8 mouse cellular contexts compared by ENCODE assay signal in genomic region chr3:95687168-95687523, GRCm38 (mm10). TPM values are rescaled to one million over a fixed set of nuclear protein-coding genes. Genes with fewer than 3 reads are reported as not detected.
A peak's percentile ranks its signal among the peaks of the same experiment; 100 is the strongest.
DNase-seq lines count a peak whose midpoint lies in the region; ATAC-seq and TF ChIP-seq lines count a peak whose summit lies in the region.

No protein-coding gene starts in this region.

- peak; percentile 19; the same call in 1 of the 2 replicates for TF ChIP-seq POLR2A in lung, adult 2 months (IDR thresholded peaks at IDR 0.05; ENCODE audit: borderline replicate concordance, extremely low read depth, low read depth, low read length)

- WGBS in lung, adult 2 months = 19% methylated on average over 4 of the region's 4 CpGs
- WGBS in forebrain, embryonic 13.5 days = 0% methylated on average over 4 of the region's 4 CpGs
- 14% methylated on average over 4 of the region's 4 CpGs for WGBS in limb, embryonic 12.5 days
- 16% methylated on average over 4 of the region's 4 CpGs for whole genome bisulfite sequencing in neural tube, embryonic 15.5 days

- no peak for DNase-seq in lung, adult 2 months
- DNase-seq in lung, postnatal 14 days = no peak
- no peak for DNase-seq in ovary, postnatal 14 days (ENCODE audit: low spot score)
- DNase-seq in layer of hippocampus, adult 11-12 months (ENCODE audit: low spot score) = no peak
- no peak for DNase-seq in lung, postnatal 10 days

- H3K4me2 ChIP-seq in forebrain, embryonic 13.5 days = peak overlapping the region; percentile 80
- peak overlapping the region; percentile 94 for H3K4me2 ChIP-seq in limb, embryonic 12.5 days
- peak overlapping the region; percentile 81 for H3K4me2 ChIP-seq in neural tube, embryonic 15.5 days

- H3K36me3 ChIP-seq in forebrain, embryonic 13.5 days (ENCODE audit: poor library complexity, severe bottlenecking) = no peaks in the 10 kb centered on the region
- peaks cover 6% of the 10 kb centered on the region; the same call in 1 of the 2 replicates for H3K36me3 ChIP-seq in limb, embryonic 12.5 days
- H3K36me3 ChIP-seq in neural tube, embryonic 15.5 days = no peaks in the 10 kb centered on the region

- no peak for TF ChIP-seq CTCF in lung, adult 2 months (IDR thresholded peaks at IDR 0.05; ENCODE audit: insufficient read depth, low read length)

- ATAC-seq in forebrain, embryonic 13.5 days = peak; percentile 30
- 0 out of 2 replicates have a peak, but pooled peaks have one; percentile 4 for ATAC-seq in limb, embryonic 12.5 days (ENCODE audit: insufficient number of reproducible peaks, insufficient read depth, low FRiP score, low TSS enrichment, low read depth)
- peak; percentile 20 for ATAC-seq in neural tube, embryonic 15.5 days (ENCODE audit: low FRiP score)

- no peak overlapping the region for H3K27ac ChIP-seq in forebrain, embryonic 13.5 days
- H3K27ac ChIP-seq in limb, embryonic 12.5 days = 0 out of 2 replicates have a peak overlapping the region, but pooled peaks have one; percentile 23
- 0 out of 2 replicates have a peak overlapping the region, but pooled peaks have one; percentile 38 for H3K27ac ChIP-seq in neural tube, embryonic 15.5 days (replicated peaks)

- H3K9me3 ChIP-seq in forebrain, embryonic 13.5 days (replicated peaks) = no peaks in the 10 kb centered on the region
- H3K9me3 ChIP-seq in limb, embryonic 12.5 days = 0 out of 2 replicates have a peak, but pooled peaks cover 4% of the 10 kb centered on the region
- H3K9me3 ChIP-seq in neural tube, embryonic 15.5 days (replicated peaks) = no peaks in the 10 kb centered on the region

- peak overlapping the region; percentile 64; the same call in 1 of the 2 replicates for H3K9ac ChIP-seq in forebrain, embryonic 13.5 days
- H3K9ac ChIP-seq in limb, embryonic 12.5 days (replicated peaks) = peak overlapping the region; percentile 65; the same call in 1 of the 2 replicates
- peak overlapping the region; percentile 39; the same call in 1 of the 2 replicates for H3K9ac ChIP-seq in neural tube, embryonic 15.5 days (replicated peaks)

- H3K4me3 ChIP-seq in lung, adult 2 months (replicated peaks; ENCODE audit: extremely low read depth, low read depth, low read length) = peak overlapping the region; percentile 79
- H3K4me3 ChIP-seq in forebrain, embryonic 13.5 days = peak overlapping the region; percentile 38
- H3K4me3 ChIP-seq in limb, embryonic 12.5 days (replicated peaks) = peak overlapping the region; percentile 48
- peak overlapping the region; percentile 40 for H3K4me3 ChIP-seq in neural tube, embryonic 15.5 days (replicated peaks)

- peaks cover 16% of the 10 kb centered on the region for H3K4me1 ChIP-seq in lung, adult 2 months (ENCODE audit: control insufficient read depth, insufficient read depth, low read length)
- H3K4me1 ChIP-seq in forebrain, embryonic 13.5 days = peaks cover 17% of the 10 kb centered on the region
- peaks cover 42% of the 10 kb centered on the region for H3K4me1 ChIP-seq in limb, embryonic 12.5 days (replicated peaks)
- H3K4me1 ChIP-seq in neural tube, embryonic 15.5 days = peaks cover 23% of the 10 kb centered on the region

- 0 out of 2 replicates have a peak, but pooled peaks cover 14% of the 10 kb centered on the region for H3K27me3 ChIP-seq in forebrain, embryonic 13.5 days
- peaks cover 9% of the 10 kb centered on the region; the same call in 1 of the 2 replicates for H3K27me3 ChIP-seq in limb, embryonic 12.5 days
- H3K27me3 ChIP-seq in neural tube, embryonic 15.5 days (replicated peaks) = no peaks in the 10 kb centered on the region

RNA-seq across cellular contexts. Expression of gene Adamtsl4, which starts 0.6 kb away (rescaled TPM):
- 51.3 and 52.3 TPM in 2 replicates for polyA plus RNA-seq in lung, adult 2 months (2012; rRNA removed)
- polyA plus RNA-seq in forebrain, embryonic 13.5 days (2015; fragmentation: Nextera tagmentation; extraction: Ambion mirVana) = 0.53 and 0.80 TPM in 2 replicates
- 0.71 and 1.4 TPM in 2 replicates for polyA plus RNA-seq in limb, embryonic 12.5 days (2016; fragmentation: Nextera tagmentation; extraction: Ambion mirVana)
- polyA plus RNA-seq in neural tube, embryonic 15.5 days (2015; fragmentation: Nextera tagmentation; extraction: Ambion mirVana) = 1.3 and 1.6 TPM in 2 replicates

RNA-seq across cellular contexts. Expression of gene Mcl1, which starts 28.6 kb away (rescaled TPM):
- polyA plus RNA-seq in lung, adult 2 months (2012; rRNA removed) = 89.2 and 178 TPM in 2 replicates
- 40.3 and 44.0 TPM in 2 replicates for polyA plus RNA-seq in forebrain, embryonic 13.5 days (2015; fragmentation: Nextera tagmentation; extraction: Ambion mirVana)
- 69.9 and 75.7 TPM in 2 replicates for polyA plus RNA-seq in limb, embryonic 12.5 days (2016; fragmentation: Nextera tagmentation; extraction: Ambion mirVana)
- polyA plus RNA-seq in neural tube, embryonic 15.5 days (2015; fragmentation: Nextera tagmentation; extraction: Ambion mirVana) = 41.4 and 42.0 TPM in 2 replicates

RNA-seq across cellular contexts. Expression of gene Ecm1, which starts 52.2 kb away (rescaled TPM):
- polyA plus RNA-seq in lung, adult 2 months (2012; rRNA removed) = 465 and 807 TPM in 2 replicates
- 9.5 and 12.2 TPM in 2 replicates for polyA plus RNA-seq in forebrain, embryonic 13.5 days (2015; fragmentation: Nextera tagmentation; extraction: Ambion mirVana)
- 4.1 and 4.4 TPM in 2 replicates for polyA plus RNA-seq in limb, embryonic 12.5 days (2016; fragmentation: Nextera tagmentation; extraction: Ambion mirVana)
- 11.6 and 11.8 TPM in 2 replicates for polyA plus RNA-seq in neural tube, embryonic 15.5 days (2015; fragmentation: Nextera tagmentation; extraction: Ambion mirVana)

Comparison
In these comparisons a context has a peak if more than half of its experiments do, and no peak if none do; other contexts are left out.
1. RNA of gene Adamtsl4, which starts 0.6 kb away (polyA plus RNA-seq): 51.3 to 52.3 TPM in lung, adult 2 months; 1.3 to 1.6 TPM in neural tube, embryonic 15.5 days, 0.53 to 0.80 TPM in forebrain, embryonic 13.5 days and 0.71 to 1.4 TPM in limb, embryonic 12.5 days; every median in the first group is over 10 times any median in the second.
2. RNA of gene Ecm1, which starts 52.2 kb away (polyA plus RNA-seq): 465 to 807 TPM in lung, adult 2 months; 11.6 to 11.8 TPM in neural tube, embryonic 15.5 days, 9.5 to 12.2 TPM in forebrain, embryonic 13.5 days and 4.1 to 4.4 TPM in limb, embryonic 12.5 days; every median in the first group is over 10 times any median in the second.
3. Peak in every context shown above with its lines, with median percentiles within 50 percentile points of each other: H3K4me3 ChIP-seq, ATAC-seq, H3K4me2 ChIP-seq and H3K9ac ChIP-seq.